Comparison of ENCODE assay signal across 12 mouse cellular contexts in the genomic region with DNA sequence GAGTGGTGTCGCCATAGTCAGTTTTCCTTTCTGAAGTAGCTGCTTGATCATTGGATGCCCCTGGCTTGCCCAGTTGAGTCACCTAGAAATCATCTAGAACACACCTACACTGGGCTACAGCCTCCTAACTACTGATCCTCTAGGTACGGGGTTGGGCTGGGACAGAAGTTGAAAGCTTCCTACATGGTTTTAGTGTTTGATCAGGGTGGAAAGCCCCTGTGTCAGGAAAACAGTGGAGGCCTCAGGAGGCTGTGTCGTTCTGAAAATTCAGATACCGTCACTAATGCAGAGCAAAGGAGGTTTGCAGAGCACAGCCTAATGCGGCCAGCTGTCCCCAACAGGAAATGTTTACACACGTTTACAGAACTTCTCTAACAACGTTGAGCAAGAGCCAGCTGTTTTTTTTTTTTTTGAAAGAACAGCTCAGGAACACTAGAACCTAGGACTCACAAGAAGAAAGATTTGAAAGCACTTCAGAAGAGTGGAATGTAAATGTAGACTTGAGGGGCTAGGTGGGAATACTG.
DNase-seq lines count a peak whose midpoint lies in the region; ATAC-seq and TF ChIP-seq lines count a peak whose summit lies in the region.
"Had no signal": no experiment of that assay in that cellular context is flagged by ENCODE, and none has a peak within 500 bp of the region (broad histone marks: within the 10 kb centered on the region; RNA-seq: fewer than 3 reads in every experiment).

No protein-coding gene starts in this region.

- ATAC-seq in lung, embryonic 16.5 days (ENCODE audit: low read depth): peak; percentile 78
- ATAC-seq in forebrain, embryonic 16.5 days: no peak
- ATAC-seq: forebrain, embryonic 13.5 days; intestine, embryonic 16.5 days; liver, embryonic 12.5 days had no signal

- H3K4me3 ChIP-seq in thymus, adult 2 months (ENCODE audit: control insufficient read depth, insufficient read depth, low read length): no peak overlapping the region
- H3K4me3 ChIP-seq in lung, embryonic 16.5 days (ENCODE audit: low read length): no peak overlapping the region
- no peak overlapping the region for H3K4me3 ChIP-seq in forebrain, embryonic 16.5 days (replicated peaks; ENCODE audit: low read length)
- H3K4me3 ChIP-seq: forebrain, embryonic 13.5 days; heart, embryonic 13.5 days; liver, embryonic 12.5 days had no signal

- peaks cover 6% of the 10 kb centered on the region for H3K4me1 ChIP-seq in thymus, adult 2 months (replicated peaks; ENCODE audit: control insufficient read depth, insufficient read depth, low read length)
- peaks cover 3% of the 10 kb centered on the region; the same call in 1 of the 2 replicates for H3K4me1 ChIP-seq in lung, embryonic 16.5 days (replicated peaks; ENCODE audit: control insufficient read depth, insufficient read depth, low read length)
- H3K4me1 ChIP-seq in forebrain, embryonic 16.5 days (replicated peaks; ENCODE audit: control insufficient read depth, insufficient read depth, low read length): no peaks in the 10 kb centered on the region
- H3K4me1 ChIP-seq: forebrain, embryonic 13.5 days; heart, embryonic 13.5 days; liver, embryonic 12.5 days had no signal

- TF ChIP-seq CTCF in thymus, adult 2 months (IDR thresholded peaks at IDR 0.05; ENCODE audit: borderline replicate concordance, control insufficient read depth, extremely low read depth, insufficient read depth, low read length, poor library complexity): no peak

- WGBS in thymus, adult 2 months: 22% methylated on average over 7 of the region's 7 CpGs
- WGBS in lung, embryonic 16.5 days: 38% methylated on average over 7 of the region's 7 CpGs
- WGBS in forebrain, embryonic 16.5 days: 77% methylated on average over 7 of the region's 7 CpGs

- H3K27me3 ChIP-seq in thymus, adult 2 months (ENCODE audit: control insufficient read depth, insufficient read depth, low read length): no peaks in the 10 kb centered on the region
- no peaks in the 10 kb centered on the region for H3K27me3 ChIP-seq in lung, embryonic 16.5 days (ENCODE audit: control insufficient read depth, insufficient read depth, low read depth, low read length)
- no peaks in the 10 kb centered on the region for H3K27me3 ChIP-seq in splenic B cell, adult 2 months (ENCODE audit: control insufficient read depth, insufficient read depth, low read length, poor library complexity, severe bottlenecking)
- H3K27me3 ChIP-seq in forebrain, embryonic 16.5 days (replicated peaks; ENCODE audit: control insufficient read depth, insufficient read depth, low read length): no peaks in the 10 kb centered on the region
- H3K27me3 ChIP-seq: forebrain, embryonic 13.5 days; heart, embryonic 13.5 days; liver, embryonic 12.5 days had no signal

- DNase-seq in thymus, adult 2 months: peak; percentile 22
- DNase-seq in thymus, postnatal 0 days (ENCODE audit: low spot score): no peak
- peak; percentile 18 for DNase-seq in brain, adult 2 months (ENCODE audit: low read depth, low spot score)
- DNase-seq in splenic B cell, adult 2 months (ENCODE audit: low read depth, low spot score): peak; percentile 74
- no peak for DNase-seq in kidney, postnatal 4 days
- DNase-seq: right cerebral cortex, adult 18-20 months had no signal

- TF ChIP-seq POLR2A in thymus, adult 2 months (IDR thresholded peaks at IDR 0.05; ENCODE audit: control insufficient read depth, extremely low read depth, insufficient read depth, low read length, poor library complexity): no peak

- H3K36me3 ChIP-seq in thymus, adult 2 months (ENCODE audit: control insufficient read depth, insufficient read depth, low read length): no peaks in the 10 kb centered on the region
- no peaks in the 10 kb centered on the region for H3K36me3 ChIP-seq in lung, embryonic 16.5 days (ENCODE audit: control insufficient read depth, insufficient read depth, low read length)
- H3K36me3 ChIP-seq in splenic B cell, adult 2 months (ENCODE audit: control insufficient read depth, insufficient read depth, low read length, poor library complexity, severe bottlenecking): no peaks in the 10 kb centered on the region
- no peaks in the 10 kb centered on the region for H3K36me3 ChIP-seq in forebrain, embryonic 16.5 days (ENCODE audit: control insufficient read depth, insufficient read depth)
- H3K36me3 ChIP-seq: heart, embryonic 13.5 days; liver, embryonic 12.5 days had no signal

- H3K4me2 ChIP-seq in lung, embryonic 16.5 days (ENCODE audit: low read depth, low read length): no peak overlapping the region
- no peak overlapping the region for H3K4me2 ChIP-seq in forebrain, embryonic 16.5 days (ENCODE audit: low read length)
- H3K4me2 ChIP-seq: forebrain, embryonic 13.5 days; heart, embryonic 13.5 days; liver, embryonic 12.5 days had no signal

- no peak overlapping the region for H3K27ac ChIP-seq in thymus, adult 2 months (ENCODE audit: control insufficient read depth, insufficient read depth, low read length)
- H3K27ac ChIP-seq in lung, embryonic 16.5 days (ENCODE audit: low read length): no peak overlapping the region
- H3K27ac ChIP-seq in forebrain, embryonic 16.5 days (ENCODE audit: low read length): no peak overlapping the region
- H3K27ac ChIP-seq: forebrain, embryonic 13.5 days; heart, embryonic 13.5 days; liver, embryonic 12.5 days had no signal

- H3K9ac ChIP-seq in lung, embryonic 16.5 days (ENCODE audit: low read length): no peak overlapping the region
- H3K9ac ChIP-seq in forebrain, embryonic 16.5 days (replicated peaks; ENCODE audit: low read depth, low read length): no peak overlapping the region
- H3K9ac ChIP-seq: forebrain, embryonic 13.5 days; heart, embryonic 13.5 days; liver, embryonic 12.5 days had no signal

- H3K9me3 ChIP-seq in lung, embryonic 16.5 days (ENCODE audit: control insufficient read depth, low read length): no peaks in the 10 kb centered on the region
- H3K9me3 ChIP-seq in forebrain, embryonic 16.5 days (ENCODE audit: control insufficient read depth, low read length): no peaks in the 10 kb centered on the region
- H3K9me3 ChIP-seq: forebrain, embryonic 13.5 days; liver, embryonic 12.5 days had no signal

Comparison
In these comparisons a context has a peak if more than half of its experiments do, and no peak if none do; other contexts are left out.
1. DNase-seq: peak in thymus, adult 2 months (single experiment), brain, adult 2 months (single experiment) and splenic B cell, adult 2 months (single experiment); none in thymus, postnatal 0 days (single experiment) and kidney, postnatal 4 days (0 of 2).